Mouse (Mus musculus): ENCODE measurements around the gene 9130023H24Rik. TPM values are rescaled to one million over a fixed set of nuclear protein-coding genes. Genes with fewer than 3 reads are reported as not detected.

Gene 9130023H24Rik
- polyA plus RNA-seq, 1 experiment = 0.71 TPM

- Histone ChIP-seq H3K27me3 (ENCODE audit: control insufficient read depth, insufficient read depth, low read length) (no peaks in the 10 kb centered on the region), H3K4me1 (ENCODE audit: control insufficient read depth, insufficient read depth, insufficient read length, low read length) (no peaks in the 10 kb centered on the region; the same call in 1 of the 2 replicates), H3K36me3 (ENCODE audit: control insufficient read depth, insufficient read depth, low read length) (peaks cover 28% of the 10 kb centered on the region), H3K4me3 (ENCODE audit: low read depth, low read length) (peak within 1 kb of the TSS; percentile 70), H3K27ac (ENCODE audit: insufficient read depth, low read depth, low read length) (peak within 1 kb of the TSS; percentile 94)
- 13% methylated on average over 28 of the region's 30 CpGs for WGBS
- TF ChIP-seq CTCF (IDR thresholded peaks at IDR 0.05; ENCODE audit: extremely low read depth, insufficient read length, insufficient replicate concordance, low read depth, low read length) (no peak), POLR2A (IDR thresholded peaks at IDR 0.05; ENCODE audit: low read depth, low read length) (no peak)
Measured at GRCm38 (mm10) chr7:128246496-128247391, 8.9 kb upstream of the 9130023H24Rik start, which contains the start of gene Tgfb1i1. Gene Tgfb1i1 (plus strand): TSS chr7:128246812.

GRCm38 (mm10) chr7:128245547-128245946 is 7.7 kb upstream of the 9130023H24Rik start:
- 94% methylated on average over 4 of the region's 4 CpGs for WGBS
- Histone ChIP-seq H3K36me3 (ENCODE audit: control insufficient read depth, insufficient read depth, low read length) (peaks cover 38% of the 10 kb centered on the region), H3K4me3 (ENCODE audit: low read depth, low read length) (no peak overlapping the region), H3K4me1 (ENCODE audit: control insufficient read depth, insufficient read depth, insufficient read length, low read length) (no peaks in the 10 kb centered on the region; the same call in 1 of the 2 replicates), H3K27ac (ENCODE audit: insufficient read depth, low read depth, low read length) (peak overlapping the region; percentile 81), H3K27me3 (ENCODE audit: control insufficient read depth, insufficient read depth, low read length) (no peaks in the 10 kb centered on the region)
- TF ChIP-seq CTCF (IDR thresholded peaks at IDR 0.05; ENCODE audit: extremely low read depth, insufficient read length, insufficient replicate concordance, low read depth, low read length) (no peak), POLR2A (IDR thresholded peaks at IDR 0.05; ENCODE audit: low read depth, low read length) (no peak)

- Histone ChIP-seq H3K27me3 (ENCODE audit: control insufficient read depth, insufficient read depth, low read length) (no peaks in the 10 kb centered on the region), H3K36me3 (ENCODE audit: control insufficient read depth, insufficient read depth, low read length) (peaks cover 46% of the 10 kb centered on the region), H3K4me1 (ENCODE audit: control insufficient read depth, insufficient read depth, insufficient read length, low read length) (no peaks in the 10 kb centered on the region; the same call in 1 of the 2 replicates), H3K27ac (ENCODE audit: insufficient read depth, low read depth, low read length) (no peak overlapping the region), H3K4me3 (ENCODE audit: low read depth, low read length) (no peak overlapping the region)
- 93% methylated on average over 18 of the region's 18 CpGs for WGBS
- TF ChIP-seq CTCF (IDR thresholded peaks at IDR 0.05; ENCODE audit: extremely low read depth, insufficient read length, insufficient replicate concordance, low read depth, low read length) (no peak), POLR2A (IDR thresholded peaks at IDR 0.05; ENCODE audit: low read depth, low read length) (no peak)
Measured at GRCm38 (mm10) chr7:128244410-128245025, 6.7 kb upstream of the 9130023H24Rik start.

- H3K4me1 ChIP-seq (ENCODE audit: control insufficient read depth, insufficient read depth, insufficient read length, low read length) = no peaks in the 10 kb centered on the region; the same call in 1 of the 2 replicates
- TF ChIP-seq CTCF (IDR thresholded peaks at IDR 0.05; ENCODE audit: extremely low read depth, insufficient read length, insufficient replicate concordance, low read depth, low read length) (no peak), POLR2A (IDR thresholded peaks at IDR 0.05; ENCODE audit: low read depth, low read length) (no peak)
- no peaks in the 10 kb centered on the region for H3K27me3 ChIP-seq (ENCODE audit: control insufficient read depth, insufficient read depth, low read length)
- no peak overlapping the region for H3K4me3 ChIP-seq (ENCODE audit: low read depth, low read length)
- H3K27ac ChIP-seq (ENCODE audit: insufficient read depth, low read depth, low read length) = no peak overlapping the region
- WGBS = 92% methylated on average over 10 of the region's 10 CpGs
- H3K36me3 ChIP-seq (ENCODE audit: control insufficient read depth, insufficient read depth, low read length) = peaks cover 46% of the 10 kb centered on the region
Measured at GRCm38 (mm10) chr7:128243921-128244320, 6.1 kb upstream of the 9130023H24Rik start.

GRCm38 (mm10) chr7:128242331-128242730 is 4.5 kb upstream of the 9130023H24Rik start:
- WGBS = 96% methylated on average over 16 of the region's 16 CpGs
- peaks cover 46% of the 10 kb centered on the region for H3K36me3 ChIP-seq (ENCODE audit: control insufficient read depth, insufficient read depth, low read length)
- no peak overlapping the region for H3K27ac ChIP-seq (ENCODE audit: insufficient read depth, low read depth, low read length)
- TF ChIP-seq CTCF (IDR thresholded peaks at IDR 0.05; ENCODE audit: extremely low read depth, insufficient read length, insufficient replicate concordance, low read depth, low read length) (no peak), POLR2A (IDR thresholded peaks at IDR 0.05; ENCODE audit: low read depth, low read length) (no peak)
- H3K27me3 ChIP-seq (ENCODE audit: control insufficient read depth, insufficient read depth, low read length) = no peaks in the 10 kb centered on the region
- peaks cover 2% of the 10 kb centered on the region for H3K4me1 ChIP-seq (ENCODE audit: control insufficient read depth, insufficient read depth, insufficient read length, low read length)
- H3K4me3 ChIP-seq (ENCODE audit: low read depth, low read length) = no peak overlapping the region

- no peak overlapping the region for H3K27ac ChIP-seq (ENCODE audit: insufficient read depth, low read depth, low read length)
- peaks cover 46% of the 10 kb centered on the region for H3K36me3 ChIP-seq (ENCODE audit: control insufficient read depth, insufficient read depth, low read length)
- no peaks in the 10 kb centered on the region for H3K27me3 ChIP-seq (ENCODE audit: control insufficient read depth, insufficient read depth, low read length)
- H3K4me3 ChIP-seq (ENCODE audit: low read depth, low read length) = no peak overlapping the region
- TF ChIP-seq POLR2A (IDR thresholded peaks at IDR 0.05; ENCODE audit: low read depth, low read length) (no peak), CTCF (IDR thresholded peaks at IDR 0.05; ENCODE audit: extremely low read depth, insufficient read length, insufficient replicate concordance, low read depth, low read length) (no peak)
- 93% methylated on average over 27 of the region's 27 CpGs for WGBS
- peaks cover 11% of the 10 kb centered on the region for H3K4me1 ChIP-seq (ENCODE audit: control insufficient read depth, insufficient read depth, insufficient read length, low read length)
Measured at GRCm38 (mm10) chr7:128240131-128240784, 2.4 kb upstream of the 9130023H24Rik start.
